Mouse (Mus musculus) kidney, adult 2 months (tissue): ENCODE data around the gene Nfib. TPM values are rescaled to one million over a fixed set of nuclear protein-coding genes. Genes with fewer than 3 reads are reported as not detected.
A peak's percentile ranks its signal among the peaks of the same experiment; 100 is the strongest.

ENCODE experiments used
- DNase-seq: peaks from one replicate; pipeline ENCODE4 v3.0.0; 2021
- H3K27ac ChIP-seq: fragments of 200-500 bp; 2 replicates; pipeline ENCODE4 v1.5.1; 2012; ENCODE audit warnings: low read depth, low read length, control low read depth, inconsistent platforms; ENCODE audit not compliant: insufficient read depth
- H3K27me3 ChIP-seq: fragments of 200-500 bp; replicated peaks from 2 replicates; pipeline ENCODE4 v1.6.1; 2012; ENCODE audit warnings: mild to moderate bottlenecking, moderate library complexity, low read length, inconsistent platforms; ENCODE audit not compliant: control insufficient read depth, insufficient read depth
- H3K36me3 ChIP-seq: fragments of 200-500 bp; 2 replicates; pipeline ENCODE4 v1.6.1; 2012; ENCODE audit warnings: mild to moderate bottlenecking, moderate library complexity, low read length, inconsistent platforms; ENCODE audit not compliant: control insufficient read depth, insufficient read depth
- H3K4me1 ChIP-seq: fragments of 200-500 bp; 2 replicates; pipeline ENCODE4 v1.6.1; 2011; ENCODE audit warnings: low read length; ENCODE audit not compliant: control insufficient read depth, insufficient read depth
- H3K4me3 ChIP-seq: fragments of 200-500 bp; 2 replicates; pipeline ENCODE4 v1.5.1; 2011; ENCODE audit warnings: mild to moderate bottlenecking, low read depth, low read length, control low read depth; ENCODE audit not compliant: insufficient read depth
- CTCF ChIP-seq: fragments of 200-500 bp; conservative IDR thresholded peaks from 2 replicates; pipeline ENCODE4 v1.5.1; 2011; ENCODE audit warnings: low read depth, mild to moderate bottlenecking, control low read depth, low read length, moderate library complexity, mixed read lengths; ENCODE audit not compliant: insufficient read depth, insufficient read length
- POLR2A ChIP-seq: fragments of 200-500 bp; IDR thresholded peaks from one replicate; pipeline ENCODE4 v1.6.1; 2011; ENCODE audit warnings: low read depth, low read length, control low read depth
- WGBS: fragments of 180-500 bp; shearing (Covaris S2); methylation state at CpG from one replicate; pipeline ENCODE4 v1.1.7; 2018; 5-methylcytosine and 5-hydroxymethylcytosine counted together
- polyA plus RNA-seq: library from polyadenylated mRNA; depleted of rRNA; stranded (reverse); fragments of >200 nt; gene quantifications from 2 replicates; pipeline ENCODE4 v1.2.3, GENCODE M21; 2012

Nfib gene
- polyA plus RNA-seq, 1 experiment = 17.6 TPM

- TF ChIP-seq CTCF = no peak
- no peak for TF ChIP-seq POLR2A
- 79% methylated on average over 8 of the region's 8 CpGs for WGBS
- Histone ChIP-seq H3K27me3 (no peaks in the 10 kb centered on the region), H3K4me3 (no peak overlapping the region), H3K27ac (no peak overlapping the region), H3K36me3 (no peaks in the 10 kb centered on the region), H3K4me1 (no peaks in the 10 kb centered on the region)
- no peak for DNase-seq
These were observed 81.1 kb downstream of the Nfib start for GRCm38 (mm10) chr4:82624285-82625045.

GRCm38 (mm10) chr4:82623835-82624234, 81.7 kb downstream of the Nfib start:
- H3K4me3 ChIP-seq = no peak overlapping the region
- no peak for DNase-seq
- TF ChIP-seq CTCF (no peak), POLR2A (no peak)
- 76% methylated on average over 4 of the region's 4 CpGs for WGBS
- no peak overlapping the region for H3K27ac ChIP-seq
- H3K4me1 ChIP-seq = no peaks in the 10 kb centered on the region
- no peaks in the 10 kb centered on the region for H3K27me3 ChIP-seq
- no peaks in the 10 kb centered on the region for H3K36me3 ChIP-seq

- Histone ChIP-seq H3K27ac (no peak overlapping the region), H3K4me1 (no peaks in the 10 kb centered on the region), H3K27me3 (no peaks in the 10 kb centered on the region), H3K36me3 (no peaks in the 10 kb centered on the region), H3K4me3 (no peak overlapping the region)
- 70% methylated on average over 12 of the region's 12 CpGs for WGBS
- DNase-seq = no peak
- TF ChIP-seq CTCF = no peak
- TF ChIP-seq POLR2A = no peak
These were observed 82.4 kb downstream of the Nfib start for GRCm38 (mm10) chr4:82623081-82623538.

GRCm38 (mm10) chr4:82622321-82622836, 83.2 kb downstream of the Nfib start:
- H3K36me3 ChIP-seq = no peaks in the 10 kb centered on the region
- 21% methylated on average over 3 of the region's 3 CpGs for WGBS
- TF ChIP-seq POLR2A (no peak), CTCF (no peak)
- H3K4me3 ChIP-seq = no peak overlapping the region
- DNase-seq = peak; percentile 82
- H3K27ac ChIP-seq = no peak overlapping the region
- H3K4me1 ChIP-seq = no peaks in the 10 kb centered on the region
- no peaks in the 10 kb centered on the region for H3K27me3 ChIP-seq

- H3K27me3 ChIP-seq = no peaks in the 10 kb centered on the region
- TF ChIP-seq POLR2A = no peak
- no peak for TF ChIP-seq CTCF
- H3K4me1 ChIP-seq = no peaks in the 10 kb centered on the region
- no peak overlapping the region for H3K4me3 ChIP-seq
- no peak overlapping the region for H3K27ac ChIP-seq
- no peaks in the 10 kb centered on the region for H3K36me3 ChIP-seq
- DNase-seq = peak; percentile 33
- WGBS = 36% methylated on average over 12 of the region's 12 CpGs
These were observed 86.0 kb downstream of the Nfib start for GRCm38 (mm10) chr4:82619539-82619941.

GRCm38 (mm10) chr4:82619003-82619402, 86.5 kb downstream of the Nfib start:
- Histone ChIP-seq H3K27ac (no peak overlapping the region), H3K27me3 (no peaks in the 10 kb centered on the region), H3K36me3 (no peaks in the 10 kb centered on the region), H3K4me1 (no peaks in the 10 kb centered on the region), H3K4me3 (no peak overlapping the region)
- TF ChIP-seq POLR2A = no peak
- TF ChIP-seq CTCF = no peak
- 42% methylated on average over 2 of the region's 2 CpGs for whole genome bisulfite sequencing
- DNase-seq = peak; percentile 25

GRCm38 (mm10) chr4:82617257-82617656, 88.3 kb downstream of the Nfib start:
- Histone ChIP-seq H3K27me3 (no peaks in the 10 kb centered on the region), H3K4me3 (no peak overlapping the region), H3K27ac (no peak overlapping the region), H3K36me3 (no peaks in the 10 kb centered on the region), H3K4me1 (no peaks in the 10 kb centered on the region)
- WGBS = 90% methylated on average over 10 of the region's 10 CpGs
- no peak for DNase-seq
- no peak for TF ChIP-seq CTCF
- no peak for TF ChIP-seq POLR2A
